Mouse (Mus musculus): ENCODE results near the gene Banp.

DNA sequence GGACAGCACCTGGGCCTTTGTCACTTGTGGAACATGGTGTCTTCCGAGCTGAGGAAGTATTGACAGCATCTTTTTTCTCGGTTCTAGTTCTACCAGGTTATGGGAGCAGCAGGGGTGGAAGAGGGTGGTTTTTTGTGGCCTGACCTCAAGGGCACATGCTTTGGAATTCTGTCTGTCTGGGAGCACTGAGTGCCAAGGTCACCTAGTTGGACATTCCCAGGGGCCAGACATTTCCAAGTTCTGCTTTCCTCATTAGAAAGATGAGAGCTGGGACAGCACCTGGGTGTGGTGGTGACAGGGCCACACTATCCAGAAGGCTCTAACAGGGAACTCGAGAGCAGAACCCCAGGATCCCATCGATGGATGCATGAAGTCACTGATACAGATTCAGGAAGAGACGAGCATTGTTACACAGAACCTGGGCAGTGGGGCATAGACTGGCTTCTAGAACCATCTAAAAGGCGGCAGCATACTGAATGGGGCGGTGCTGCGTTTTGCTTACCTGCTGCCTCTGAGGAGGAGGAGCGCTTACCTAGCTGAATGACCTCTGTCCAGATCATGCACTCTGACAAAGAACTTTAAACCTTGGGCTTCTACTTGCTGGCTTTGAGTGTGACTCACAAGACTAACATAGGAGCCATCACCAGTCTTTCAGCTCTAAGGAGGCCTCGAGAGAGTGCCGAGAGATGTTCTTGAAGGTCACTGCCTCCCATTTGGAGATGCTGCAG is 31.4 kb downstream of the Banp start:
- TF ChIP-seq ZNF384 (IDR thresholded peaks at IDR 0.05; ENCODE audit: low read depth, low read length) = no peak
- no peak for TF ChIP-seq CTCF (IDR thresholded peaks at IDR 0.05 in 2 of 3, conservative IDR thresholded peaks at IDR 0.05 in 1 of 3; ENCODE audit: control insufficient read depth in 1 of 3, insufficient read depth in 1 of 3, low read depth in 2 of 3, low read length in 3 of 3, poor library complexity in 1 of 3, severe bottlenecking in 1 of 3)
- TF ChIP-seq MAX (IDR thresholded peaks at IDR 0.05; ENCODE audit: low read length) = no peak
- TF ChIP-seq POLR2AphosphoS2 (IDR thresholded peaks at IDR 0.05; ENCODE audit: low read length) = no peak
- no peak for TF ChIP-seq EP300 (IDR thresholded peaks at IDR 0.05; ENCODE audit: low read depth in 1 of 2, low read length in 2 of 2)
- TF ChIP-seq POLR2A (IDR thresholded peaks at IDR 0.05; ENCODE audit: control insufficient read depth in 1 of 2, insufficient read depth in 1 of 2, low read depth in 1 of 2, low read length in 2 of 2, poor library complexity in 1 of 2) = no peak
